Mouse (Mus musculus) erythroblast, embryonic 14.5 days (primary cell): ENCODE data around the gene Hyou1.
A peak's percentile ranks its signal among the peaks of the same experiment; 100 is the strongest.

Source experiments
- GATA1 ChIP-seq: IDR thresholded peaks from 2 replicates; pipeline ENCODE4 v1.6.1; 2012; ENCODE audit warnings: low read length, inconsistent platforms, mixed read lengths
- TAL1 ChIP-seq: IDR thresholded peaks from 3 replicates; pipeline ENCODE4 v1.6.1; 2012; ENCODE audit warnings: low read length, inconsistent platforms, mixed read lengths

DNA sequence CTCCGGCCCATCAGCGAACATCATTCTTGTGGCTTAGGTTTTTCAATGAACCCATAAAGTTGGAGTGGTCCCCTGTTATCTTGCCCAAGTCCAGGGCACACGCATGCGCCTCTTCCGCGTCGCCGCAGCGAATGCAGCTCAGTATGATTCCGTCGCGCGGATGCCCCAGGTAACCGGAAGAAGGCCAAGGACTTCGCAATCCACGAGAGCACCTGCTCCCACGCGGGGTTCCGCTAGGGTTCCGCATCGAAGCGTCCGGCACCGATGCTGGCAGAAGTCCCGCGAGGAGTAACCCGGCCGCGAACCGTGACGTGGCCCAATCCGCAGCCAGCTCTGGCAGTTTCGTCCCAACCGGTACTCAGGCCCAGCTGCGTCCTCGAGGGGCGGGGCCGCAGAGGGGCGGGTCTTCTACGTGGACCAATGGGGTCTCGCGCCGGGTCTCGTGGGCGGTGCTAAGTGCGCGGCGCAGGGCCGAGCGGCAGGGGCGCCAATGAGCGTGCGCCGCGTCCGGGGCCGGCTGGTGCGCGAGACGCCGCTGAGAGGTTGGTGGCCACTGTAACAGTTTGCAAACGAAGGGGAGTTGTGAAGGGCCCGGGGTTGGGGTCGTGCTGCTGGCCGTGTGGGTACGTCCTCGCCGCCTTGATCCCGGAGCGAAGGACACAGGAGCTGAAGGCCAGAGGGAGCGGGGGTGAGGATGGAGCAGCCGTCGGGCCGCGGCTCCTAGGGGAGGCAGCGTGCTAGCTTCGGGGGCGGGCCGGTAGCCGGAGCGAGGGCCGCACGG is at the start of gene Hyou1:
- TF ChIP-seq GATA1 (peak; percentile 78), TAL1 (no peak)
